Comparison of ENCODE assay signal across 27 mouse cellular contexts in genomic region chr1:191089355-191089754, GRCm38 (mm10). TPM values are rescaled to one million over a fixed set of nuclear protein-coding genes. Genes with fewer than 3 reads are reported as not detected.
A peak's percentile ranks its signal among the peaks of the same experiment; 100 is the strongest.
DNase-seq lines count a peak whose midpoint lies in the region; ATAC-seq lines count a peak whose summit lies in the region.
"Had no signal": no experiment of that assay in that cellular context is flagged by ENCODE, and none has a peak within 500 bp of the region (broad histone marks: within the 10 kb centered on the region; RNA-seq: fewer than 3 reads in every experiment).

No protein-coding gene starts in this region.

- no peak for ATAC-seq in heart, embryonic 13.5 days (ENCODE audit: extremely low read depth, insufficient number of reproducible peaks, low FRiP score, low TSS enrichment)
- ATAC-seq in midbrain, embryonic 11.5 days (ENCODE audit: low FRiP score): no peak
- ATAC-seq in midbrain, embryonic 14.5 days (ENCODE audit: low FRiP score, low TSS enrichment): no peak
- ATAC-seq: activated CD4-positive, CD25-positive, alpha-beta regulatory T cell, adult 4 months; CD4-positive, CD25-positive, alpha-beta regulatory T cell, adult 4 months; forebrain, embryonic 14.5 days; forebrain, embryonic 16.5 days; Patski had no signal

- no peak for DNase-seq in heart, adult 9 months (ENCODE audit: low spot score in 2 of 2)
- peak; percentile 39 for DNase-seq in midbrain, embryonic 11.5 days (ENCODE audit: low spot score, missing footprints)
- DNase-seq in midbrain, embryonic 14.5 days: no peak
- DNase-seq in spleen, postnatal 36 days (ENCODE audit: low spot score in 2 of 2): no peak
- DNase-seq: adrenal gland, adult 8-10 months; adrenal gland, postnatal 14 days; adrenal gland, postnatal 36 days; B cell, adult 2 months; cerebellum, adult 11-12 months; cerebellum, adult 2 months; cerebellum, adult 9-10 months; cerebellum, postnatal 10 days; cerebellum, postnatal 25 days had no signal

- no peak overlapping the region for H3K4me2 ChIP-seq in heart, embryonic 13.5 days
- H3K4me2 ChIP-seq in midbrain, embryonic 11.5 days: no peak overlapping the region
- H3K4me2 ChIP-seq in midbrain, embryonic 14.5 days (ENCODE audit: low read length): no peak overlapping the region
- H3K4me2 ChIP-seq: embryonic facial prominence, embryonic 13.5 days; embryonic facial prominence, embryonic 15.5 days; forebrain, embryonic 12.5 days had no signal

- no peak overlapping the region for H3K27ac ChIP-seq in heart, embryonic 13.5 days (replicated peaks)
- H3K27ac ChIP-seq in midbrain, embryonic 11.5 days (ENCODE audit: low read depth, low read length): no peak overlapping the region
- H3K27ac ChIP-seq in midbrain, embryonic 14.5 days (replicated peaks; ENCODE audit: low read depth, low read length): no peak overlapping the region
- H3K27ac ChIP-seq: embryonic facial prominence, embryonic 13.5 days; embryonic facial prominence, embryonic 15.5 days; forebrain, embryonic 10.5 days; forebrain, embryonic 12.5 days had no signal

- H3K4me3 ChIP-seq in heart, embryonic 13.5 days: no peak overlapping the region
- H3K4me3 ChIP-seq in midbrain, embryonic 11.5 days (ENCODE audit: low read depth, low read length): no peak overlapping the region
- no peak overlapping the region for H3K4me3 ChIP-seq in midbrain, embryonic 14.5 days (replicated peaks; ENCODE audit: low read depth, low read length)
- H3K4me3 ChIP-seq: embryonic facial prominence, embryonic 13.5 days; embryonic facial prominence, embryonic 15.5 days; erythroblast, embryonic 14.5 days; forebrain, embryonic 10.5 days; forebrain, embryonic 12.5 days had no signal

- 0 out of 2 replicates have a peak overlapping the region, but pooled peaks have one; percentile 14 for H3K9ac ChIP-seq in heart, embryonic 13.5 days
- H3K9ac ChIP-seq in midbrain, embryonic 11.5 days (ENCODE audit: low read length): no peak overlapping the region
- no peak overlapping the region for H3K9ac ChIP-seq in midbrain, embryonic 14.5 days (replicated peaks; ENCODE audit: low read length)
- H3K9ac ChIP-seq: embryonic facial prominence, embryonic 13.5 days; embryonic facial prominence, embryonic 15.5 days; forebrain, embryonic 12.5 days had no signal

- H3K4me1 ChIP-seq in heart, embryonic 13.5 days: peaks cover 21% of the 10 kb centered on the region
- H3K4me1 ChIP-seq in midbrain, embryonic 11.5 days (ENCODE audit: control insufficient read depth, insufficient read depth, low read length): no peaks in the 10 kb centered on the region
- no peaks in the 10 kb centered on the region for H3K4me1 ChIP-seq in midbrain, embryonic 14.5 days (ENCODE audit: control insufficient read depth, insufficient read depth, low read length)
- H3K4me1 ChIP-seq: embryonic facial prominence, embryonic 13.5 days; embryonic facial prominence, embryonic 15.5 days; forebrain, embryonic 12.5 days had no signal

- no peaks in the 10 kb centered on the region for H3K27me3 ChIP-seq in heart, embryonic 13.5 days (replicated peaks)
- H3K27me3 ChIP-seq in midbrain, embryonic 11.5 days (ENCODE audit: control insufficient read depth, insufficient read depth, low read length): no peaks in the 10 kb centered on the region
- H3K27me3 ChIP-seq in midbrain, embryonic 14.5 days (ENCODE audit: control insufficient read depth, insufficient read depth, low read length): no peaks in the 10 kb centered on the region
- H3K27me3 ChIP-seq: CH12.LX; embryonic facial prominence, embryonic 13.5 days; embryonic facial prominence, embryonic 15.5 days; forebrain, embryonic 12.5 days; Patski had no signal

- peaks cover 11% of the 10 kb centered on the region for H3K36me3 ChIP-seq in heart, embryonic 13.5 days
- peaks cover 2% of the 10 kb centered on the region; the same call in 1 of the 2 replicates for H3K36me3 ChIP-seq in midbrain, embryonic 11.5 days (ENCODE audit: control insufficient read depth, insufficient read depth, low read length)
- no peaks in the 10 kb centered on the region for H3K36me3 ChIP-seq in midbrain, embryonic 14.5 days (ENCODE audit: control insufficient read depth, insufficient read depth, low read length)
- H3K36me3 ChIP-seq: embryonic facial prominence, embryonic 15.5 days had no signal

- WGBS in heart, embryonic 13.5 days: 19% methylated on average over 6 of the region's 6 CpGs
- WGBS in midbrain, embryonic 11.5 days: 75% methylated on average over 6 of the region's 6 CpGs
- WGBS in midbrain, embryonic 14.5 days: 77% methylated on average over 6 of the region's 6 CpGs

- no peaks in the 10 kb centered on the region for H3K9me3 ChIP-seq in heart, embryonic 13.5 days
- H3K9me3 ChIP-seq in midbrain, embryonic 11.5 days (ENCODE audit: control insufficient read depth, low read length): no peaks in the 10 kb centered on the region
- H3K9me3 ChIP-seq in midbrain, embryonic 14.5 days (ENCODE audit: control insufficient read depth, low read length): no peaks in the 10 kb centered on the region
- H3K9me3 ChIP-seq: embryonic facial prominence, embryonic 13.5 days; embryonic facial prominence, embryonic 15.5 days; forebrain, embryonic 10.5 days; forebrain, embryonic 12.5 days had no signal

RNA-seq across cellular contexts. Expression of gene Batf3, which starts 8.3 kb away (rescaled TPM):
- 3.5 and 4.3 TPM in 2 replicates for polyA plus RNA-seq in heart, embryonic 13.5 days (2015; fragmentation: Nextera tagmentation; extraction: Ambion mirVana)
- polyA plus RNA-seq in midbrain, embryonic 11.5 days (2014; fragmentation: Nextera tagmentation; extraction: Ambion mirVana): 2.9 and 3.5 TPM in 2 replicates
- polyA plus RNA-seq in midbrain, embryonic 14.5 days (2014; fragmentation: Nextera tagmentation; extraction: Ambion mirVana): 0.47 and 0.61 TPM in 2 replicates
- polyA plus RNA-seq: activated CD4-positive, CD25-positive, alpha-beta regulatory T cell, adult 4 months; CD4-positive, CD25-positive, alpha-beta regulatory T cell, adult 4 months had no signal

RNA-seq across cellular contexts. Expression of gene Nsl1, which starts 26.5 kb away (rescaled TPM):
- 12.4 and 14.0 TPM in 2 replicates for polyA plus RNA-seq in heart, embryonic 13.5 days (2015; fragmentation: Nextera tagmentation; extraction: Ambion mirVana)
- 21.9 and 22.8 TPM in 2 replicates for polyA plus RNA-seq in midbrain, embryonic 11.5 days (2014; fragmentation: Nextera tagmentation; extraction: Ambion mirVana)
- 2.7 and 4.9 TPM in 2 replicates for polyA plus RNA-seq in midbrain, embryonic 14.5 days (2014; fragmentation: Nextera tagmentation; extraction: Ambion mirVana)

RNA-seq across cellular contexts. Expression of gene Tatdn3, which starts 26.6 kb away (rescaled TPM):
- 15.8 and 17.5 TPM in 2 replicates for polyA plus RNA-seq in heart, embryonic 13.5 days (2015; fragmentation: Nextera tagmentation; extraction: Ambion mirVana)
- 11.3 and 11.6 TPM in 2 replicates for polyA plus RNA-seq in midbrain, embryonic 11.5 days (2014; fragmentation: Nextera tagmentation; extraction: Ambion mirVana)
- polyA plus RNA-seq in midbrain, embryonic 14.5 days (2014; fragmentation: Nextera tagmentation; extraction: Ambion mirVana): 15.9 and 16.0 TPM in 2 replicates

RNA-seq across cellular contexts. Expression of gene Spata45, which starts 52.9 kb away (rescaled TPM):
- not detected in 2 replicates for polyA plus RNA-seq in heart, embryonic 13.5 days (2015; fragmentation: Nextera tagmentation; extraction: Ambion mirVana)
- polyA plus RNA-seq in midbrain, embryonic 11.5 days (2014; fragmentation: Nextera tagmentation; extraction: Ambion mirVana): not detected in 2 replicates
- polyA plus RNA-seq in midbrain, embryonic 14.5 days (2014; fragmentation: Nextera tagmentation; extraction: Ambion mirVana): not detected in 2 replicates
- polyA plus RNA-seq: activated CD4-positive, CD25-positive, alpha-beta regulatory T cell, adult 4 months; CD4-positive, CD25-positive, alpha-beta regulatory T cell, adult 4 months; cerebellum, adult 2 months; cortical plate, adult 2 months; embryonic facial prominence, embryonic 11.5 days; embryonic facial prominence, embryonic 13.5 days; embryonic facial prominence, embryonic 15.5 days; erythroblast, embryonic 14.5 days; forebrain, embryonic 10.5 days; forebrain, embryonic 12.5 days; forebrain, embryonic 14.5 days; forebrain, embryonic 16.5 days; Patski had no signal
